Mouse (Mus musculus): ENCODE results near the gene Gnaz.

Gnaz gene

GRCm38 (mm10) chr10:75065691-75066090 lies 98.7 kb downstream of the Gnaz start:
- DNase-seq, result no peak
